Mouse (Mus musculus) left cerebral cortex, postnatal 4 days (tissue): Measurements from ENCODE around the gene Mptx1. TPM values are rescaled to one million over a fixed set of nuclear protein-coding genes. Genes with fewer than 3 reads are reported as not detected.
"Not testable (repeated sequence)": the region's sequence is repeated elsewhere in the genome, so short reads cannot be mapped to it uniquely, and the experiment has no call there.

ENCODE experiments used
- DNase-seq: peaks from one replicate; pipeline ENCODE4 v3.0.0-alpha.2; 2022
- intact Hi-C: fragments of 180-260 bp; cut with DNase I; formaldehyde crosslinking; loops from one replicate; pipeline ENCODE4 v1.15.1; 2025
- total RNA-seq, 2 experiments: library from RNA; stranded (reverse); gene quantifications; 2 replicates each; pipeline ENCODE4 v1.2.3; 2021

The Mptx1 gene
- total RNA-seq, result not detected

- no peak for DNase-seq
- intact Hi-C loops, result loop anchor here (10.0 kb wide), 1 partner anchor 1055 kb away; the partner anchor contains the start of gene Mptx2
Observed at GRCm38 (mm10) chr1:174330218-174330617, at the start of gene Mptx1. Gene Mptx1, plus strand, starts transcription at chr1:174330518.

GRCm38 (mm10) chr1:174303162-174303561 is 27.2 kb upstream of the Mptx1 start:
- intact Hi-C loops, result no loop called here
- DNase-seq, result no peak

GRCm38 (mm10) chr1:174317308-174317707 is 13.0 kb upstream of the Mptx1 start:
- no peak for DNase-seq
- intact Hi-C loops, result no loop called here

- intact Hi-C loops, DNase-seq: not testable (repeated sequence)
Observed at GRCm38 (mm10) chr1:174353636-174354035, 23.3 kb downstream of the Mptx1 start.

GRCm38 (mm10) chr1:174354640-174355039 is 24.3 kb downstream of the Mptx1 start:
- intact Hi-C loops, result no loop called here
- no peak for DNase-seq

- intact Hi-C loops, result no loop called here
Observed at GRCm38 (mm10) chr1:174364882-174365451, 34.6 kb downstream of the Mptx1 start, which contains the start of gene Olfr417. Gene Olfr417, plus strand, starts transcription at chr1:174365122.

GRCm38 (mm10) chr1:174373799-174374198 is 43.5 kb downstream of the Mptx1 start:
- intact Hi-C loops, result no loop called here
- DNase-seq, result no peak

More at GRCm38 (mm10) chr1:174364882-174365451, 34.6 kb downstream of the Mptx1 start, which contains the start of gene Olfr417:
- no peak for DNase-seq

Other genes with a start within 250 kb of the Mptx1 start
- gene Olfr429, start 246.2 kb upstream of the Mptx1 start, total RNA-seq, result not detected
- not detected for gene Olfr427, start 233.6 kb upstream of the Mptx1 start, total RNA-seq
- not detected for gene Olfr231, start 209.4 kb upstream of the Mptx1 start, total RNA-seq
- gene Olfr424, start 199.0 kb upstream of the Mptx1 start, total RNA-seq, result not detected
- not detected for gene Olfr420, start 174.9 kb upstream of the Mptx1 start, total RNA-seq
- under 1 TPM in 1 of 2 experiments, not detected in 1; 0.08 TPM for gene Spta1, start 157.7 kb upstream of the Mptx1 start, total RNA-seq
- gene Olfr419, start 78.5 kb upstream of the Mptx1 start, total RNA-seq, result not detected
- not detected for gene Olfr417, start 34.6 kb downstream of the Mptx1 start, total RNA-seq
- gene Olfr248, start 60.5 kb downstream of the Mptx1 start, total RNA-seq, result not detected
- not detected for gene Olfr414, start 93.5 kb downstream of the Mptx1 start, total RNA-seq
- gene Olfr220, start 111.6 kb downstream of the Mptx1 start, total RNA-seq, result not detected
- gene Fmn2, start 171.3 kb downstream of the Mptx1 start, total RNA-seq, result 10 to 100 TPM; 44.4 to 46.6 TPM